Comparison of ENCODE assay signal across 9 mouse cellular contexts in the genomic region with DNA sequence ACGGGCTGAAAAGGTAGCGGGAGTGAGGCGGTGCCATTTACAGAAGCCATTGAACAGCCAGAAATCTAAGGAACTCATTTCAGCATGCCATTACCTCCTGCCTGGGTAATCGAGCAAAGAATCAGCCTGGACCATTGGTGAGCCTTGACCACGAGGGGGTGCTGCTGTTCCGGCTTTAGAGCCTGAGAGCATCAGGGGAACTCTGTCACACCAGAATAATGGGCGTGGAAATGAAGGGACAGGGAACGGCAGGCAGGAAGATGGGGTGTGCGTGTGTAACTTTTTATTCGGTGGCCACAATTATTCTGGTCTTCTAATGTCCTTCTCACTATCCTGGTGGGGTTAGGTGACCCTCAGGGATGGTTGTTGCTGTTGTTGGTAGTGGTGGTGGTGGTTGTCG. TPM values are rescaled to one million over a fixed set of nuclear protein-coding genes. Genes with fewer than 3 reads are reported as not detected.
DNase-seq lines count a peak whose midpoint lies in the region; ATAC-seq and TF ChIP-seq lines count a peak whose summit lies in the region.
"Had no signal": no experiment of that assay in that cellular context is flagged by ENCODE, and none has a peak within 500 bp of the region (broad histone marks: within the 10 kb centered on the region; RNA-seq: fewer than 3 reads in every experiment).

No protein-coding gene starts in this region.

- intact Hi-C loops in heart, postnatal 10 days (cut with DNase I), result loop anchor here (2.0 to 5.0 kb wide), 2 partner anchors 138 to 649 kb away; no protein-coding TSS in a partner anchor

- H3K9me3 ChIP-seq in forebrain, embryonic 13.5 days (replicated peaks), result 0 out of 2 replicates have a peak, but pooled peaks cover 6% of the 10 kb centered on the region

- H3K4me1 ChIP-seq in forebrain, embryonic 13.5 days, result peaks cover 7% of the 10 kb centered on the region
- no peaks in the 10 kb centered on the region for H3K4me1 ChIP-seq in lung, adult 2 months (ENCODE audit: control insufficient read depth, insufficient read depth, low read length)
- H3K4me1 ChIP-seq in olfactory bulb, adult 2 months (ENCODE audit: control insufficient read depth, insufficient read depth, low read length), result peaks cover 7% of the 10 kb centered on the region

- 10% methylated on average over 11 of the region's 11 CpGs for WGBS in forebrain, embryonic 13.5 days
- whole genome bisulfite sequencing in lung, adult 2 months, result 10% methylated on average over 11 of the region's 11 CpGs
- WGBS in olfactory bulb, adult 2 months, result 16% methylated on average over 11 of the region's 11 CpGs

- H3K36me3 ChIP-seq in forebrain, embryonic 13.5 days (ENCODE audit: poor library complexity, severe bottlenecking), result no peaks in the 10 kb centered on the region

- ATAC-seq in forebrain, embryonic 13.5 days, result peak; percentile 89

- TF ChIP-seq POLR2A in lung, adult 2 months (IDR thresholded peaks at IDR 0.05; ENCODE audit: borderline replicate concordance, extremely low read depth, low read depth, low read length), result no peak
- no peak for TF ChIP-seq POLR2A in olfactory bulb, adult 2 months (IDR thresholded peaks at IDR 0.05; ENCODE audit: insufficient read depth, low read depth, low read length)

- peak overlapping the region; percentile 21; the same call in 1 of the 2 replicates for H3K4me3 ChIP-seq in forebrain, embryonic 13.5 days
- H3K4me3 ChIP-seq in lung, adult 2 months (replicated peaks; ENCODE audit: extremely low read depth, low read depth, low read length), result no peak overlapping the region
- no peak overlapping the region for H3K4me3 ChIP-seq in olfactory bulb, adult 2 months (ENCODE audit: insufficient read depth, low read depth, low read length)
- H3K4me3 ChIP-seq: erythroblast, embryonic 14.5 days had no signal

- H3K27ac ChIP-seq in forebrain, embryonic 13.5 days, result no peak overlapping the region
- H3K27ac ChIP-seq in olfactory bulb, adult 2 months (ENCODE audit: insufficient read depth, low read depth, low read length), result no peak overlapping the region

- peak overlapping the region; percentile 46 for H3K4me2 ChIP-seq in forebrain, embryonic 13.5 days

- DNase-seq in CD8-positive naive resting alpha-beta T cell, adult 2 months (ENCODE audit: low read depth in 2 of 2, low spot score in 2 of 2), result peak; percentile 57 to 74
- DNase-seq in c-Kit-positive CD71-negative TER-119-negative erythroid progenitor cells, embryonic 14.5 days (ENCODE audit: low read depth), result peak; percentile 79
- DNase-seq in heart, postnatal 10 days, result peak; percentile 90 to 94
- DNase-seq in kidney, postnatal 4 days, result peak; percentile 94
- peak; percentile 80 for DNase-seq in lung, adult 2 months
- DNase-seq in thymus, adult 18-20 months, result peak; percentile 53 to 60

- no peaks in the 10 kb centered on the region for H3K27me3 ChIP-seq in forebrain, embryonic 13.5 days

- no peak overlapping the region for H3K9ac ChIP-seq in forebrain, embryonic 13.5 days

- peak; percentile 97 for TF ChIP-seq CTCF in lung, adult 2 months (IDR thresholded peaks at IDR 0.05; ENCODE audit: insufficient read depth, low read length)
- peak; percentile 79 for TF ChIP-seq CTCF in olfactory bulb, adult 2 months (IDR thresholded peaks at IDR 0.05; ENCODE audit: insufficient read depth, low read depth, low read length)

RNA-seq across cellular contexts. Expression of gene Gja8, which starts 12.9 kb away (rescaled TPM):
- 0.03 TPM in 1 of 2 replicates, not detected in the other for polyA plus RNA-seq in forebrain, embryonic 13.5 days (2015; fragmentation: Nextera tagmentation; extraction: Ambion mirVana)
- total RNA-seq in heart, postnatal 10 days (2021), result not detected
- not detected in 2 replicates for polyA plus RNA-seq in lung, adult 2 months (2012; rRNA removed)
- polyA plus RNA-seq in olfactory bulb, adult 2 months (2012; ENCODE audit: insufficient read depth, insufficient read length, low replicate concordance, missing spikeins), result not detected in 2 replicates
- polyA plus RNA-seq: erythroblast, embryonic 14.5 days had no signal

RNA-seq across cellular contexts. Expression of gene Gpr89, which starts 33.6 kb away (rescaled TPM):
- 37.4 and 38.9 TPM in 2 replicates for polyA plus RNA-seq in forebrain, embryonic 13.5 days (2015; fragmentation: Nextera tagmentation; extraction: Ambion mirVana)
- total RNA-seq in heart, postnatal 10 days (2021), result 10 to 100 TPM; 20.5 to 23.8 TPM
- 8.7 and 15.1 TPM in 2 replicates for polyA plus RNA-seq in lung, adult 2 months (2012; rRNA removed)
- not detected in 2 replicates for polyA plus RNA-seq in olfactory bulb, adult 2 months (2012; ENCODE audit: insufficient read depth, insufficient read length, low replicate concordance, missing spikeins)

RNA-seq across cellular contexts. Expression of gene Gja5, which starts 34.2 kb away (rescaled TPM):
- 2.3 and 3.0 TPM in 2 replicates for polyA plus RNA-seq in forebrain, embryonic 13.5 days (2015; fragmentation: Nextera tagmentation; extraction: Ambion mirVana)
- 10 to 100 TPM; 22.9 to 24.2 TPM for total RNA-seq in heart, postnatal 10 days (2021)
- polyA plus RNA-seq in lung, adult 2 months (2012; rRNA removed), result 37.5 and 42.5 TPM in 2 replicates
- not detected in 2 replicates for polyA plus RNA-seq in olfactory bulb, adult 2 months (2012; ENCODE audit: insufficient read depth, insufficient read length, low replicate concordance, missing spikeins)
- polyA plus RNA-seq: erythroblast, embryonic 14.5 days had no signal
